Mouse (Mus musculus): ENCODE measurements at regions not wholly inside any gene's neighbourhood (a gene's known extent, or its start where the extent isn't known, plus 50 kb on each side); places are given as distances from the start of the nearest gene placed in this dataset.

DNA sequence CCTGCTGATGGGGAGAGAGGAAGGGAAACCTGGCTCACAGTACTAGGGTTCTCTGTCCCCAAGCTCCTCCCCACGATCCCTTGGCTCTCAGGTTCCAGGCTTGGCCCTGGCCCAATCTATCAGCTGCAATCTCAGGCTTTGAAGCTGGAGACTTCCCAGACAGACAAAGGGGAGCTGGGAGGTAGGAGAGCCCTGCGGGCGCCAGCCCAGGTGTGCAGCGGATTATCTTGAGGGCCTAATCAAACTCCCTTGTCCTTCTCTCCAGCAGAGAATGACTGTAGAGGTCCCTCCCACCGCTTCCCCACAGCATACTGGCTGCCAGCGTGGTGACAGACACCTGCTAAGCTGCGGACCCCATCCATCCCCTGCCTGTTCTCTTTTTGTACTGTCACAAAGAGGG is 121.1 kb upstream of the Unc5b start:
- Histone ChIP-seq H3K4me3 (replicated peaks; ENCODE audit: low read length) (no peak overlapping the region), H3K36me3 (ENCODE audit: control insufficient read depth, insufficient read depth) (no peaks in the 10 kb centered on the region), H3K4me2 (ENCODE audit: low read length) (no peak overlapping the region), H3K27me3 (replicated peaks; ENCODE audit: control insufficient read depth, insufficient read depth, low read length) (no peaks in the 10 kb centered on the region), H3K4me1 (replicated peaks; ENCODE audit: control insufficient read depth, insufficient read depth, low read length) (peaks cover 8% of the 10 kb centered on the region), H3K27ac (ENCODE audit: low read length) (no peak overlapping the region), H3K9me3 (ENCODE audit: control insufficient read depth, low read length) (no peaks in the 10 kb centered on the region), H3K9ac (replicated peaks; ENCODE audit: low read depth, low read length) (no peak overlapping the region)
- peak; percentile 38; the same call in 1 of the 2 replicates for ATAC-seq
- WGBS = 4% methylated on average over 7 of the region's 7 CpGs

- Histone ChIP-seq H3K27ac (ENCODE audit: low read length) (no peak overlapping the region), H3K9ac (replicated peaks; ENCODE audit: low read depth, low read length) (no peak overlapping the region), H3K36me3 (ENCODE audit: control insufficient read depth, insufficient read depth) (no peaks in the 10 kb centered on the region), H3K27me3 (replicated peaks; ENCODE audit: control insufficient read depth, insufficient read depth, low read length) (no peaks in the 10 kb centered on the region), H3K4me3 (replicated peaks; ENCODE audit: low read length) (no peak overlapping the region), H3K9me3 (ENCODE audit: control insufficient read depth, low read length) (no peaks in the 10 kb centered on the region), H3K4me2 (ENCODE audit: low read length) (no peak overlapping the region), H3K4me1 (replicated peaks; ENCODE audit: control insufficient read depth, insufficient read depth, low read length) (peaks cover 8% of the 10 kb centered on the region)
- 55% methylated on average over 7 of the region's 7 CpGs for WGBS
- ATAC-seq = no peak
These were observed 117.7 kb upstream of the Unc5b start for GRCm38 (mm10) chr10:60948983-60949677.

DNA sequence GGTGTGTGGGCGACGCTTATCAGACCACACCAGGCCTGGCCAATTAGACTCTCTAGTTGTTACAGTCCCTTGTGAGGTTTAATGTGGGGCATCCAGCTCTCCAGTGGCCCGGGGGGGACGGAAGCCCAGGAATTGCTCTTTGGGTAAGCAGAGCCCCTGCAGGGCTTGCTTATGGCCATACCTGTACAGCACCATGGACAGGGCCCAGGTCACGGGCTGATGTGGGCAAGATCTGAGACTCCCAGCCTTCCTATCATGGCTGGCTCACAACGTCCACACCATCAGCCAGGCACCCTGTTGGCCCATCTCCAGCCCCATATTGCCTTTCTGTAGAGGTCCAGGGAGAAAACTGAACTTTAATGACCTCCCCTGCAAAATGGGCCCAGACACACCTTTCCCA is 111.7 kb upstream of the Unc5b start:
- WGBS = 84% methylated on average over 6 of the region's 6 CpGs
- Histone ChIP-seq H3K27ac (ENCODE audit: low read length) (no peak overlapping the region), H3K27me3 (replicated peaks; ENCODE audit: control insufficient read depth, insufficient read depth, low read length) (no peaks in the 10 kb centered on the region), H3K9me3 (ENCODE audit: control insufficient read depth, low read length) (no peaks in the 10 kb centered on the region), H3K4me1 (replicated peaks; ENCODE audit: control insufficient read depth, insufficient read depth, low read length) (no peaks in the 10 kb centered on the region), H3K36me3 (ENCODE audit: control insufficient read depth, insufficient read depth) (no peaks in the 10 kb centered on the region), H3K9ac (replicated peaks; ENCODE audit: low read depth, low read length) (no peak overlapping the region), H3K4me3 (replicated peaks; ENCODE audit: low read length) (no peak overlapping the region), H3K4me2 (ENCODE audit: low read length) (no peak overlapping the region)
- ATAC-seq = no peak

- ATAC-seq = no peak
- WGBS = 91% methylated on average over 10 of the region's 10 CpGs
- no peaks in the 10 kb centered on the region for H3K9me3 ChIP-seq (ENCODE audit: control insufficient read depth, low read length)
These were observed 107.4 kb upstream of the Unc5b start for GRCm38 (mm10) chr10:60938749-60939148.

GRCm38 (mm10) chr10:60937517-60937866 is 106.1 kb upstream of the Unc5b start:
- no peaks in the 10 kb centered on the region for H3K36me3 ChIP-seq (ENCODE audit: control insufficient read depth, insufficient read depth)
- H3K4me1 ChIP-seq (replicated peaks; ENCODE audit: control insufficient read depth, insufficient read depth, low read length) = peaks cover 8% of the 10 kb centered on the region
- no peak overlapping the region for H3K4me3 ChIP-seq (replicated peaks; ENCODE audit: low read length)
- ATAC-seq = peak; percentile 13; the same call in 1 of the 2 replicates
- no peaks in the 10 kb centered on the region for H3K9me3 ChIP-seq (ENCODE audit: control insufficient read depth, low read length)
- no peaks in the 10 kb centered on the region for H3K27me3 ChIP-seq (replicated peaks; ENCODE audit: control insufficient read depth, insufficient read depth, low read length)
- WGBS = 39% methylated on average over 7 of the region's 7 CpGs
- no peak overlapping the region for H3K9ac ChIP-seq (replicated peaks; ENCODE audit: low read depth, low read length)
- no peak overlapping the region for H3K27ac ChIP-seq (ENCODE audit: low read length)
- H3K4me2 ChIP-seq (ENCODE audit: low read length) = no peak overlapping the region

More at GRCm38 (mm10) chr10:60938749-60939148, 107.4 kb upstream of the Unc5b start:
- Histone ChIP-seq H3K27me3 (replicated peaks; ENCODE audit: control insufficient read depth, insufficient read depth, low read length) (no peaks in the 10 kb centered on the region), H3K4me1 (replicated peaks; ENCODE audit: control insufficient read depth, insufficient read depth, low read length) (peaks cover 8% of the 10 kb centered on the region), H3K27ac (ENCODE audit: low read length) (no peak overlapping the region), H3K4me3 (replicated peaks; ENCODE audit: low read length) (no peak overlapping the region), H3K36me3 (ENCODE audit: control insufficient read depth, insufficient read depth) (no peaks in the 10 kb centered on the region), H3K4me2 (ENCODE audit: low read length) (no peak overlapping the region), H3K9ac (replicated peaks; ENCODE audit: low read depth, low read length) (no peak overlapping the region)

GRCm38 (mm10) chr10:60936659-60937516 is 105.5 kb upstream of the Unc5b start:
- Histone ChIP-seq H3K4me2 (ENCODE audit: low read length) (no peak overlapping the region), H3K27me3 (replicated peaks; ENCODE audit: control insufficient read depth, insufficient read depth, low read length) (no peaks in the 10 kb centered on the region), H3K4me1 (replicated peaks; ENCODE audit: control insufficient read depth, insufficient read depth, low read length) (peaks cover 8% of the 10 kb centered on the region), H3K4me3 (replicated peaks; ENCODE audit: low read length) (no peak overlapping the region), H3K9ac (replicated peaks; ENCODE audit: low read depth, low read length) (no peak overlapping the region), H3K9me3 (ENCODE audit: control insufficient read depth, low read length) (no peaks in the 10 kb centered on the region), H3K27ac (ENCODE audit: low read length) (no peak overlapping the region), H3K36me3 (ENCODE audit: control insufficient read depth, insufficient read depth) (no peaks in the 10 kb centered on the region)
- 10% methylated on average over 13 of the region's 13 CpGs for whole genome bisulfite sequencing
- 0 out of 2 replicates have a peak, but pooled peaks have one; percentile 22 for ATAC-seq

GRCm38 (mm10) chr10:60934297-60935286 is 103.2 kb upstream of the Unc5b start:
- 65% methylated on average over 13 of the region's 13 CpGs for WGBS
- no peak overlapping the region for H3K4me3 ChIP-seq (replicated peaks; ENCODE audit: low read length)
- ATAC-seq = no peak

DNA sequence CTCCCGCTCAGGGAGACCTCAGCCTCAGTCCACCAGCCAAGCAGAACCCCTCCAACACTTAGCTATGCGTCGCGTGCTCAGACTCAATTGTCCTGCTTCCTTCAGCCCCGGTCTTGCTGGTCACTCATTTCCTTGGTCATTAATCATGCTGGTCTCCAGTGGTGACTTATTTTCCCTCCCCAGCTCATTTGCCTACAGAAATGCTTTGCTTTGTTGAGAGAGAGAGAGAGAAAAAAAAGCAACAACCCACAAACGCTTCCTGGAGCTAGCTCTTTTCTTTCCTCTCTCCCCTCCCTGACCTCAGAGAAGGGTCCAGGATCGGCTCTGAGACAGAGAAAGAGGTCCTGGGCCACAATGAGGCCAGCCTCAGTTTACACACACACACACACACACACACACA is 102.5 kb upstream of the Unc5b start:
- no peak overlapping the region for H3K27ac ChIP-seq (ENCODE audit: low read length)
- no peak overlapping the region for H3K4me2 ChIP-seq (ENCODE audit: low read length)
- no peaks in the 10 kb centered on the region for H3K27me3 ChIP-seq (replicated peaks; ENCODE audit: control insufficient read depth, insufficient read depth, low read length)
- no peaks in the 10 kb centered on the region for H3K36me3 ChIP-seq (ENCODE audit: control insufficient read depth, insufficient read depth)
- no peak for ATAC-seq
- H3K9ac ChIP-seq (replicated peaks; ENCODE audit: low read depth, low read length) = no peak overlapping the region
- 18% methylated on average over 7 of the region's 7 CpGs for WGBS
- H3K9me3 ChIP-seq (ENCODE audit: control insufficient read depth, low read length) = no peaks in the 10 kb centered on the region
- H3K4me1 ChIP-seq (replicated peaks; ENCODE audit: control insufficient read depth, insufficient read depth, low read length) = peaks cover 8% of the 10 kb centered on the region
- H3K4me3 ChIP-seq (replicated peaks; ENCODE audit: low read length) = no peak overlapping the region

More at GRCm38 (mm10) chr10:60934297-60935286, 103.2 kb upstream of the Unc5b start:
- no peaks in the 10 kb centered on the region for H3K27me3 ChIP-seq (replicated peaks; ENCODE audit: control insufficient read depth, insufficient read depth, low read length)
- H3K4me1 ChIP-seq (replicated peaks; ENCODE audit: control insufficient read depth, insufficient read depth, low read length) = peaks cover 8% of the 10 kb centered on the region
- no peaks in the 10 kb centered on the region for H3K36me3 ChIP-seq (ENCODE audit: control insufficient read depth, insufficient read depth)
- H3K4me2 ChIP-seq (ENCODE audit: low read length) = no peak overlapping the region
- no peak overlapping the region for H3K9ac ChIP-seq (replicated peaks; ENCODE audit: low read depth, low read length)
- H3K9me3 ChIP-seq (ENCODE audit: control insufficient read depth, low read length) = no peaks in the 10 kb centered on the region
- no peak overlapping the region for H3K27ac ChIP-seq (ENCODE audit: low read length)

DNA sequence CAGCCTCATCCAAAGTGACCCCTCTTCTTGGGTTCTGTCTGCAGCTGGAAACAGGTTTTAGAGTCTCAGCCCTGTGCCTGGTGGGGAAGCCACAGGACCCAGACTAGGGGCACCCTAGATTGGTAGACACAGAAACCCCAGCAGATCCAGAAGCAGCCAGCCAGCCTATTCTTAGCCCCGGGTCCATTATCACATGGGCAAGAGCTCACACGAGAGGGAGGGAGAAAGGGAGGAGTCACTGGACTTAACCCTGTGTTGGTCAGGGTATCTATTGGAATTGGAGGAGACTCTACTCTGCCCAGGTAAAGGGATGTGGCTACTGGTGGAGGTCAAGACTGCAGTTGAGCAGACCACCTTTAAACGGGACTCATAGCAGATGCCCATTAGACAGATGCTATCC is 101.5 kb upstream of the Unc5b start:
- no peak for ATAC-seq
- H3K27me3 ChIP-seq (replicated peaks; ENCODE audit: control insufficient read depth, insufficient read depth, low read length) = no peaks in the 10 kb centered on the region
- H3K4me3 ChIP-seq (replicated peaks; ENCODE audit: low read length) = no peak overlapping the region
- no peaks in the 10 kb centered on the region for H3K9me3 ChIP-seq (ENCODE audit: control insufficient read depth, low read length)
- H3K4me2 ChIP-seq (ENCODE audit: low read length) = no peak overlapping the region
- no peak overlapping the region for H3K27ac ChIP-seq (ENCODE audit: low read length)
- peaks cover 8% of the 10 kb centered on the region for H3K4me1 ChIP-seq (replicated peaks; ENCODE audit: control insufficient read depth, insufficient read depth, low read length)
- no peak overlapping the region for H3K9ac ChIP-seq (replicated peaks; ENCODE audit: low read depth, low read length)
- H3K36me3 ChIP-seq (ENCODE audit: control insufficient read depth, insufficient read depth) = no peaks in the 10 kb centered on the region
- WGBS = 31% methylated on average over 3 of the region's 3 CpGs

Data from forebrain, embryonic 16.5 days (tissue).